Mouse (Mus musculus) gastrocnemius, postnatal 25 days (tissue): Measurements from ENCODE around the gene Fam214a. TPM values are rescaled to one million over a fixed set of nuclear protein-coding genes. Genes with fewer than 3 reads are reported as not detected.
"Not testable (repeated sequence)": the region's sequence is repeated elsewhere in the genome, so short reads cannot be mapped to it uniquely, and the experiment has no call there.

ENCODE experiments used
- DNase-seq: peaks from one replicate; pipeline ENCODE4 v3.0.0; 2022
- total RNA-seq, 2 experiments: library from RNA; stranded (reverse); gene quantifications; 1 replicate in 1 of 2; 2 replicates in 1 of 2; pipeline ENCODE4 v1.2.3; 2021

Fam214a gene
- total RNA-seq, 2 experiments from 2014 or later = 17.1 to 25.6 TPM

GRCm38 (mm10) chr9:74979866-74980265 is 27.2 kb downstream of the Fam214a start:
- no peak for DNase-seq

GRCm38 (mm10) chr9:74981663-74982111 is 29.0 kb downstream of the Fam214a start:
- peak; percentile 50 for DNase-seq

GRCm38 (mm10) chr9:74982193-74982592 is 29.5 kb downstream of the Fam214a start:
- no peak for DNase-seq

GRCm38 (mm10) chr9:74982722-74983121 is 30.0 kb downstream of the Fam214a start:
- not testable (repeated sequence) for DNase-seq

DNA sequence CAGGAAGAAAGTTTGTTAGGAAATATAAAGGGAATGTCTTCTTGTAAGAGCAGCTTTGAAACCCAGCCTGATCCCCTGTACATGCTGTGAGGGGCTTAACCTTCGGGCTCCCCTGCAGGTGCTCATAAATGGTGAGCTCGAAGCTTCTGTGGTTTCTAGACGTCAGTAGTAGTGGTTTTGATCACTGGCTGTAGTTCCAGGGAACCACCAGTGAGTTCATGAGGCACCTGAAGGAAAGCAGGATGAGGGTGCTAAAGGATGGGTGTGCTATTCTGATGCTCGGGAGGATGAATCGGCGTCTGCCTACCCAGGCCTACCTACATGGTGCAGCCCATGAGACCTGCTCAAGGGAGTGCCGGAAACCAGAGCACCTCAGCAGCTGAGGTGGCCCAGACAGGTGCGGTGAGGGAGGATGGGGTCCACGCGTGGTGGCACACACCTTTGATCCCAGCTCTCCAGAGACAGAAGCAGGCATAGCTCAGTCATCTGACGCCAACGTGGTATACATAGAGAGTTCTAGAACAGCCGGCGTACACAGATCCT is 32.6 kb downstream of the Fam214a start:
- no peak for DNase-seq

- DNase-seq = no peak
These were observed 33.1 kb downstream of the Fam214a start for GRCm38 (mm10) chr9:74985770-74986169.

DNA sequence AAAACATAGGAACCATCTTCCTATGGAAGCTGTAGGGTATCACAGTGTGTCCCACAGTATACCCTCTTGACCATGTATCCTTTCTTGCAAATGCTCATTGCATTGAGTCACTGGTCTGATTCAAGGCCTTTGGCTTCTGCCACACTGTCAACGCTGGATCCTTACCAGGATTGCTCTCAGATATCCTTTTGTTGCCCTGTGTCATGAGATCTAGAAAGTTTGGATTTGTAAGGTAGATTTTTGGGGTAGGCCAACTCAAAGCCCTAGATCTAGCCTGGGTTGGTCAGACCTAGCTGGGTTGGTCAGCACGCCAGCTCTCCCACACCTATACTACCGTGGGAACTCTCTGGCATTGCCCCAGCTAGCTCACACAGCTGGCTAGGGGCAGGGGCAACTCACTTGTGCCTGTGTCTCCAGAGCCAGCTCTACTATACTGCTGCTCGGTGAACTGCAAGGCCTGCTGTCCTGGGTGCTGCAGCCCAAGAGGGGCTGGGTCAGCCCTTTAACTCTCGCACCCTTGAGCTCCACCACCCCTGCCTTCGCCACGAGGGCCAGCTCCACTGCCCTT is 36.3 kb downstream of the Fam214a start:
- DNase-seq = no peak

DNA sequence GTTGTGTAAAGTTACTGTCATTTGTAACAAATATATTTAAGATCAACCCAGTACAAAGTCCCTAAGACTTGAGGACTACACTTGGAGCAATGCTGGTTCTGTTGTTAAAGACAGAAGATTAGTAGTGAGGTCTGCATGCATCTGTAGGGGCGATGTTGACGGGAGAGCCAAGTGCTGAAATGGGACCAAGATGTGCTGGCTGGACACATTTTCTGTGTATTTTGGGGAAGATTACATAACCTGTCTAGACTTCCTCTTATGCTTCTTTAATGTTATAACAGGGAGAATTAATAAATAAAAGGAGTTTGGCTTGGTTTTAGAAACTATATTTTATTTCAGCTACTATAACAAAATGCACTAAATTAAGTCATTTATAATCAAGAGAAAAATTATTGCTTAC is 37.3 kb downstream of the Fam214a start:
- no peak for DNase-seq

DNA sequence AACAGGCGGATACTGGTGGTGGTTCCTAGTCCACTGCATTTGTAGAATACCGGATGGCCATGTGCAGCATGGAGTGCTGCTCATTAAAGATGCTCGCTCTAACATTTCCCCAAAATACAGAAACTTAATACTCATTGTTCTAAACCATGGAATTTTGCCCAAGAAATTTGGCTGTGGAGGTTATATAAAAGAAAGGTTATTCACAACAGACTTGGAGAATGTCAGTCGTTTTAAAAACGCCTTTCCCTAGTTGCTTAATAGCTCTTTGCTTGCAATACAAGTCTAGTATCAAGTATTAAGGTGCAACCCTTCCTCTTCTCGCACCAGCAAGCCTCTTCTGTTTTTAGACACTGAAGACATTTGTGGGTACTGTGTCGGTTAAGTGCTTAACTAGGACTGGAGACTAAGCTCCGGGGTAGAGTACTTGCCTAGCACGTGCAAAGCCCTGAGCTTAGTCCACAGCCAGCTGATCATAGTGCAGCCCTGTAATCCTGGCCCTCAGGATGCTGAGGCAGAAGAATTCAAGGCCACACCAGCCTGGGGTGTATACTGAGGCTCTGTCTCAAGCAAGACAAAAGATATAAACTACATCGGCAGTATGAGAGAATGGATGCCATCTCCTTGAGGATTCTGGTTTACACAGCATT is 42.0 kb downstream of the Fam214a start:
- DNase-seq = no peak

GRCm38 (mm10) chr9:74996349-74996748 is 43.7 kb downstream of the Fam214a start:
- no peak for DNase-seq

DNA sequence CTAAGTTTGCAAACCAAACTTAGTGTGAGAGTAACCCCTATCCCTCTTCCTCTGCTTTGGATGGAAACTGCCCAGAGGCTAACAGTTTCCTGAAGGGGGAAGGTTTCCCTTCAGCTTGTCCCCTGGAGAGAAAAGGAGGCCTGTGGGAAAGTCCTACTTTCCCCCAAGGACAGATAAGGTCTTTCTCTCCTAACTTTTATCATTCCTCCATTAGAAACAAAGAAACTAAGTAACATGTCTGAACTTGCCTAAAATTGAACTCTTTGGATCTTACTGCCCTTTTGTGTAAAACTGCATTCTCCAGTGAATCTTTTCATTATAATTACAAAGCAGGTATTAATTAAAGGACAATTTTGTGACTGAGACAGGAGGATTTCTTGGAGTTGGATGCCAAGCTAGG is 45.3 kb downstream of the Fam214a start:
- no peak for DNase-seq

GRCm38 (mm10) chr9:75001006-75001405 is 48.3 kb downstream of the Fam214a start:
- no peak for DNase-seq

- DNase-seq = peak; percentile 54
These were observed 49.0 kb downstream of the Fam214a start for GRCm38 (mm10) chr9:75001611-75002204.

DNA sequence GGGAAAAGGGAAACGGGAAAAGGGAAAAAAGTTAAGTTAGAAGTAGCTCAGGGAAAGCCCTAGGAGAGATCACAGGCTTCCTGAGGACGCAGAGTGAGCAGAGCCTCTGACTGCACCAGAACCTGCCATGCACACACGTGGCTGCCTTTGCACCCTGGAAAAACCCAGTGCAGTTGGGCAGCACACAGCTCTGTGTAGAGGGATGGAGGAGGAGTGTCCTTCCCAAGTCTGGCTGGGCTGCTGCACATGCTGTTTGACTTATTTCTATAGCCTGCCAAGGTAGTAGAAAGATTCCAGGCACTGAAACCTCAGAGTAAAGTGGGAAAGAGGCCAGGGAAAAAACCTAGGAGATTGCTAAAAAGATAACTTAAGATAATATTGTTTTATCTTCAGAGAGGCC is 49.6 kb downstream of the Fam214a start:
- DNase-seq = no peak

GRCm38 (mm10) chr9:75004203-75004602 is 51.5 kb downstream of the Fam214a start:
- no peak for DNase-seq

DNA sequence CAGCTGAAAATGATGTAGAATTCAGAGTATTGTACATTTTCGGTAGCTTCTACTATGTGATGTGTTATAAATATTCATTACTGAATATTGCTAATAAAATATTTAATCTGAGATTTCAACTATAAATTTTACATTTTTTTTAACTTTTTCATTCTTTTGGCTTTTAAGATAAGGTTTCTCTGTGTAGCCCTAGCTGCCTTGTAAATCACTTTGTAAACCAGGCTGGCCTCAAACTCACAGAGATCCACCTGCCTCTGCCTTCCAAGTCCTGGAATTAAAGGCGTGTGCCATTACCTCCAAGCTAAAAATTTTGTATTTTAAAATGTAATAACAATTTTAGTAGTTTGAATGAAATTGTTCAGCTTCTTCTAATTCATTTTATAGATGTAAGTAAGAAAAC is 63.9 kb downstream of the Fam214a start:
- DNase-seq = no peak

DNA sequence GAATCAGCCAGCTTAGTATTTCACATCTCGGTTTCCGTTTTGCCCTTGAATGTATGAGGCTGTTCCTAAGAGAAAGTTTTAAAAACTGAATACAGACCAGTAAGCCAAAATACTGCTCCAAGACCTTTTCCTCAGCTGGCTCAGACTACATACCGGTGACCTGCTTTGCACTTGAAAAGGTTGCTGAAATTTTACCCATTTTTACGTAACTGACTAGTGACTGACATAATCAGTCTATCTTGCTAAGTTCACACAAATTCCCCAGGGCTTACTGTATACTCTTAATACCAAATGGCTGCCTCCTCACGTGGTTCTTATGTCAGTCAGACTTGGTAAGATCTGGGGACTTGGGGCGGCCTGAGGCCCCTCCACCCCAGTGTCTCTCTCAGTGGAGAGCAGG is 66.5 kb downstream of the Fam214a start:
- no peak for DNase-seq

DNA sequence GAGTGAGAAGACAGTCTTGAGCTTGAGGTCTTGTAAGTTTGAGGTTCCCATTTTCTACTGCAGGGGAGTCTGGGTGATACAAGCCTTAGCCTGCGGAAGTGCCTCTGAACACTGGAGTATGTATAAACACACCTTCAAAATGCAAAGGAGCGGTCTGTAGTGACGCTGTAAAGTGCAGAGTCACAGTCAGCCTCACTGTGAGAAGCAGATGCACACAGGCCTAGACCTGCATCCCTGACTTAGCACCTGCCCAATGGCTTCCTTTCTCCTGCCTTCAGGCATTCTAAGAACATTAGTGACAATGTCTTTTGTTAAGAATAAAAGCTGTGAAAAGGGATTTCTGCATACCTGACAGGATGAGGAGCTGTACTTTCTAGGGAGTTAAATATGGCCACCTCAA is 66.9 kb downstream of the Fam214a start:
- DNase-seq = no peak

GRCm38 (mm10) chr9:75020561-75020960 is 67.9 kb downstream of the Fam214a start:
- DNase-seq = no peak

GRCm38 (mm10) chr9:75022546-75022945 is 69.9 kb downstream of the Fam214a start:
- DNase-seq = no peak

GRCm38 (mm10) chr9:75023150-75023894 is 70.6 kb downstream of the Fam214a start:
- no peak for DNase-seq

GRCm38 (mm10) chr9:75024089-75024488 is 71.4 kb downstream of the Fam214a start:
- no peak for DNase-seq

DNA sequence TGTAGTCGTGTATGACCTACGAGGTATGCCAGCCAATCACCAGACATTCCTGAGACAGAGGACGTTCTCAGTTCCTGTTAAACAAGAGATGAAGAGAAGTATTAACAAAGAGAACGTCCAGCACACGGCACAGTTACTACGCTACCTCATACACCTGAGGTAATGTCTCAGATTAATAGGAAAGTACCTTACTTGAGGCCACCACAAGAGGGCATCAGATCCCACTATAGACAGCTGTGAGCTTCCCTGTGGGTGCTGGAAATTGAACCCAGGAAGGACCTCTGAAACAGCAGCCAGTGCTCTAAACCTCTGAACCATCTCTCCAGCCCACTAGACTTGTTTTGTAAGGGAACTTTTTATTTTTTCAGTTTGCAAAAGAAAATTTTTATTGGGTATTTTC is 73.0 kb downstream of the Fam214a start:
- no peak for DNase-seq
